Mouse (Mus musculus): ENCODE results near the gene Scnm1. TPM values are rescaled to one million over a fixed set of nuclear protein-coding genes. Genes with fewer than 3 reads are reported as not detected.

The Scnm1 gene
- total and polyA plus RNA-seq, 3 experiments = 50.5 to 59.2 (median 53.1) TPM

DNA sequence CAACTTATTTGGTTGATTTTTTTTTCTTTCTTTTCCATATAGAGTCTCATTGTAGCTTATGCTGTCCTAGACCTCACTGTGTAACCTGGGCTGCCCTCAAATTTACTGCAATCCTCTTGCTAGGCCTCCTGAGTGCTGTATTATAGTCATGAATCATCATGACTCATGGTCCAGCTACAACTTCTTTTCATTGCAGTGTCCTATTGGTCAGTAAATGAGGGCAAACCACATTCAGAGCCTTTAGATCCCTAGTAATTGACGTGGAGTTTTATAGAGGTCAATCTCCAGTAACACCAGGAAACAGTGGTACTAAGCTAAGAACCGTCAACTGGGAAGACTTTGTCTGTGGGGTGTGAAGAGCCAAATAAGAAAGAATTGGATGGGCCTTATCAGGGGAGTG is 16.1 kb downstream of the Scnm1 start:
- no peak for DNase-seq (ENCODE audit: extremely low read depth)
- peaks cover 0 to 5% of the 10 kb centered on the region in 2 experiments; a peak in 1 of 4 replicates for H3K4me1 ChIP-seq (ENCODE audit: control insufficient read depth in 1 of 2, insufficient read depth in 2 of 2)
- H3K79me2 ChIP-seq (replicated peaks; ENCODE audit: control insufficient read depth, extremely low read depth, insufficient read depth, poor library complexity, severe bottlenecking) = no peaks in the 10 kb centered on the region
- in situ Hi-C loops (cut with MboI; ENCODE audit: low pct_ligation_motif_present, low pct_unique_long_range_greater_than_20kb, low sequenced_read_pairs) (no loop called here), dilution Hi-C loops (cut with MboI; ENCODE audit: extremely low pct_ligation_motif_present, extremely low pct_unique_long_range_greater_than_20kb, low sequenced_read_pairs) (no loop called here)
- H3K9me3 ChIP-seq (replicated peaks; ENCODE audit: low read length) = no peaks in the 10 kb centered on the region
- no peak overlapping the region for H3K4me2 ChIP-seq (ENCODE audit: insufficient read depth, low read depth, poor library complexity, severe bottlenecking)
- no peak overlapping the region for H3K4me3 ChIP-seq (replicated peaks in 1 of 3; ENCODE audit: low read depth in 2 of 3, low read length in 2 of 3, poor library complexity in 1 of 3)
- H3K27ac ChIP-seq (ENCODE audit: insufficient read depth, low read depth) = no peak overlapping the region
- peaks cover 43 to 82% of the 10 kb centered on the region in 2 experiments for H3K36me3 ChIP-seq (replicated peaks in 1 of 2; ENCODE audit: control insufficient read depth in 1 of 2, insufficient read depth in 1 of 2, low read length in 1 of 2)
- H3K27me3 ChIP-seq (replicated peaks) = no peaks in the 10 kb centered on the region
- TF ChIP-seq UBTF (IDR thresholded peaks at IDR 0.05; ENCODE audit: low read depth, low read length) (no peak), MAZ (IDR thresholded peaks at IDR 0.05; ENCODE audit: low read depth, low read length) (no peak), ELF1 (IDR thresholded peaks at IDR 0.05; ENCODE audit: low read depth, low read length) (no peak), CHD1 (IDR thresholded peaks at IDR 0.05; ENCODE audit: low read depth, low read length) (no peak)
- no peak overlapping the region for H3K9ac ChIP-seq (ENCODE audit: insufficient read depth, low read depth)

GRCm38 (mm10) chr3:95112760-95113159 is 21.1 kb downstream of the Scnm1 start:
- Histone ChIP-seq H3K4me2 (ENCODE audit: insufficient read depth, low read depth, poor library complexity, severe bottlenecking) (no peak overlapping the region), H3K9ac (ENCODE audit: insufficient read depth, low read depth) (no peak overlapping the region), H3K4me3 (replicated peaks in 1 of 3; ENCODE audit: low read depth in 2 of 3, low read length in 2 of 3, poor library complexity in 1 of 3) (no peak overlapping the region), H3K4me1 (ENCODE audit: control insufficient read depth in 1 of 2, insufficient read depth in 2 of 2) (peaks cover 0 to 20% of the 10 kb centered on the region in 2 experiments; a peak in 2 of 4 replicates), H3K9me3 (replicated peaks; ENCODE audit: low read length) (no peaks in the 10 kb centered on the region), H3K27me3 (replicated peaks) (no peaks in the 10 kb centered on the region), H3K36me3 (replicated peaks in 1 of 2; ENCODE audit: control insufficient read depth in 1 of 2, insufficient read depth in 1 of 2, low read length in 1 of 2) (peaks cover 1 to 36% of the 10 kb centered on the region in 2 experiments), H3K27ac (ENCODE audit: insufficient read depth, low read depth) (no peak overlapping the region), H3K79me2 (replicated peaks; ENCODE audit: control insufficient read depth, extremely low read depth, insufficient read depth, poor library complexity, severe bottlenecking) (peaks cover 4% of the 10 kb centered on the region)
- TF ChIP-seq JUND (conservative IDR thresholded peaks at IDR 0.05; ENCODE audit: low read depth, low read length) (no peak), ELF1 (IDR thresholded peaks at IDR 0.05; ENCODE audit: low read depth, low read length) (no peak), EP300 (IDR thresholded peaks at IDR 0.05; ENCODE audit: low read length) (no peak), MXI1 (IDR thresholded peaks at IDR 0.05; ENCODE audit: low read depth, low read length) (no peak), PAX5 (IDR thresholded peaks at IDR 0.05; ENCODE audit: low read length) (no peak), CHD1 (IDR thresholded peaks at IDR 0.05; ENCODE audit: low read depth, low read length) (no peak), RCOR1 (conservative IDR thresholded peaks at IDR 0.05; ENCODE audit: low read depth, low read length) (no peak), MAZ (IDR thresholded peaks at IDR 0.05; ENCODE audit: low read depth, low read length) (no peak), NRF1 (IDR thresholded peaks at IDR 0.05; ENCODE audit: low read depth, low read length) (no peak), E2F4 (IDR thresholded peaks at IDR 0.05; ENCODE audit: insufficient replicate concordance, low read depth, low read length) (no peak), ZNF384 (IDR thresholded peaks at IDR 0.05; ENCODE audit: low read depth, low read length) (no peak), IRF4 (IDR thresholded peaks at IDR 0.05; ENCODE audit: low read depth, low read length) (no peak), TCF12 (IDR thresholded peaks at IDR 0.05; ENCODE audit: low read depth, low read length) (no peak), KAT2A (IDR thresholded peaks at IDR 0.05; ENCODE audit: insufficient replicate concordance, low read length) (no peak)
- no peak for DNase-seq (ENCODE audit: extremely low read depth)
- in situ Hi-C loops (cut with MboI; ENCODE audit: low pct_ligation_motif_present, low pct_unique_long_range_greater_than_20kb, low sequenced_read_pairs) = no loop called here
- dilution Hi-C loops (cut with MboI; ENCODE audit: extremely low pct_ligation_motif_present, extremely low pct_unique_long_range_greater_than_20kb, low sequenced_read_pairs) = no loop called here

Data from CH12.LX (cell line).